Mouse (Mus musculus): ENCODE measurements at regions not wholly inside any gene's neighbourhood (a gene's known extent, or its start where the extent isn't known, plus 50 kb on each side); places are given as distances from the start of the nearest gene placed in this dataset.

DNA sequence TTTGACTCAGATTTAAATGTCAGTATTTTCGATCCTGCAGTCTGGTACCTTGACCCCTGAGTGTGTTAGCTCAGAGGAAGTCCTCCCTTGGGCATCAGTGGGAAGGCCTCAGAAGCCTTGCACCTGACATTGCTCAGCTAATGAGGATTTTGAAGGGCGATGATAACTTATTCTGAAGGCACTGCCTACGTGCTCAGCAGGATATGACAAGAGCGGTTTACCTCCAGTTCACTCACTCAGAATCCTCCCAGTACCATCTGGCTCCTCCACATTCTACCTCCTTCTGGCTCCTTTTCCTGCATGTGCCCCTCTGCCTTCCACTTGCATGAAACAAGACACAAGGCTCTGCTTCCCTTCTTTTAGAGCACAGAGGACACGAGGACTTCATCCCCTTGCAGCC lies 497.5 kb downstream of the Igsf11 start:
- H3K27ac ChIP-seq (replicated peaks; ENCODE audit: low read depth, low read length), result no peak overlapping the region
- ATAC-seq (ENCODE audit: low read depth), result no peak
- whole genome bisulfite sequencing, result 74% methylated on average over 5 of the region's 5 CpGs
- H3K4me2 ChIP-seq (ENCODE audit: low read depth, low read length), result no peak overlapping the region
- no peaks in the 10 kb centered on the region for H3K4me1 ChIP-seq (ENCODE audit: control insufficient read depth, insufficient read depth, low read length)
- no peak for DNase-seq (ENCODE audit: low spot score)
- H3K27me3 ChIP-seq (replicated peaks; ENCODE audit: control insufficient read depth, insufficient read depth, low read length), result no peaks in the 10 kb centered on the region
- no peak overlapping the region for H3K4me3 ChIP-seq (ENCODE audit: low read depth, low read length)
- H3K9ac ChIP-seq (ENCODE audit: low read depth, low read length), result no peak overlapping the region
- H3K36me3 ChIP-seq (ENCODE audit: control insufficient read depth, insufficient read depth, low read length), result no peaks in the 10 kb centered on the region
- H3K9me3 ChIP-seq (ENCODE audit: control insufficient read depth, low read length), result no peaks in the 10 kb centered on the region

DNA sequence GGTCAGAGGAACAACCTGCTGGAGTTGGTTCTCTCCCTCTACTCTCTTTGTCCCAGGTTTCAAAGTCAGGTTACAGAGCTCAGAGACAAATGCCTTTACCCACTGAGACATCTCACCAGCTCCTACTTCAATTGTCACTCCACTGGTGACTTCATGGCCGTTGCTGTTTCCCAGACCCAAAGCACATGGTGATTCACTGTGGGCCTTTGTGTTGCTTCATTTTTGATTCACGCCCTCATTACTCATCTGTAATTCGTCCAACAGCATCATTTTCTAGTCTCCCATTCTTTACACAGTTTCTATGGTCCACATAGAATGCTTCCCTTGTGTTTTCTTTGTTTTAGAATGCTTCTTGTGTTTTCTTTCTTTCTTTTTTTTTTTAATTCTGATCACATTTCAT lies 498.2 kb downstream of the Igsf11 start:
- WGBS, result 75% methylated on average over 3 of the region's 3 CpGs
- Histone ChIP-seq H3K4me2 (ENCODE audit: low read depth, low read length) (no peak overlapping the region), H3K27me3 (replicated peaks; ENCODE audit: control insufficient read depth, insufficient read depth, low read length) (no peaks in the 10 kb centered on the region), H3K4me1 (ENCODE audit: control insufficient read depth, insufficient read depth, low read length) (no peaks in the 10 kb centered on the region), H3K27ac (replicated peaks; ENCODE audit: low read depth, low read length) (no peak overlapping the region), H3K4me3 (ENCODE audit: low read depth, low read length) (no peak overlapping the region), H3K36me3 (ENCODE audit: control insufficient read depth, insufficient read depth, low read length) (no peaks in the 10 kb centered on the region), H3K9me3 (ENCODE audit: control insufficient read depth, low read length) (no peaks in the 10 kb centered on the region), H3K9ac (ENCODE audit: low read depth, low read length) (no peak overlapping the region)
- DNase-seq (ENCODE audit: low spot score), result no peak
- ATAC-seq (ENCODE audit: low read depth), result no peak

DNA sequence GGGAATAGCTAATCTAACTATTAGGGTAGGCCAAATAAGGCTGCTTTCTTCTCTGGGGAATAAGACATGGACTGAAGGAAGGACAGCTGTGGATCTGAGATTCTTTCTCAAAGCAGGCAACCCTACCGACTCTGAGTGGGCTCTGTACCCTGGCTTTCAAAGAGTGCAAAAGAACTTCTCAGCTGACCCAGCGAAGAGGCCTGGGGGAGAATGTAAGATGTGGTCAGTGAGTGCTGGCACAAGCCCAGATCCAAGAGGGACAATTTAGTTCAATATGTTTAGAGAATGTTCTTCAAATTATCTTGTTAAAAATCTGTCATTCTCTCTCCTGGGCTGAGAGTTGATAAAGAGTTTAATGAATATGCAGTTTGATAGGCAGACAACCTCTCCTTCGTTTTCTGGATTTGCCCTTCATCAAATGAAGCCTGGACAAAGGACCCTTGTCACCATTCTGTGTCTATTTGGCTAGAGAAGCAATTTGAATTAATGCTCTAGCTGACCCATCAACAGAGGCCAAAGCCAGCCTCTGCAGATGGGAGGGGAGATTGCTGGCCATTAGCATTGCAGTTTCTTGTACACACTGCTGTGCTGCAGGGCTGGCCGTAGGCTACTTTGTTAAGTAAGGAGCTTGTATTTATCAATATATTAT lies 509.8 kb downstream of the Igsf11 start:
- 61% methylated on average over 4 of the region's 4 CpGs for WGBS
- no peak overlapping the region for H3K27ac ChIP-seq (replicated peaks; ENCODE audit: low read depth, low read length)
- DNase-seq (ENCODE audit: low spot score), result peak; percentile 12
- H3K4me1 ChIP-seq (ENCODE audit: control insufficient read depth, insufficient read depth, low read length), result no peaks in the 10 kb centered on the region
- H3K9ac ChIP-seq (ENCODE audit: low read depth, low read length), result no peak overlapping the region
- H3K4me2 ChIP-seq (ENCODE audit: low read depth, low read length), result no peak overlapping the region
- ATAC-seq (ENCODE audit: low read depth), result no peak
- no peaks in the 10 kb centered on the region for H3K9me3 ChIP-seq (ENCODE audit: control insufficient read depth, low read length)
- H3K4me3 ChIP-seq (ENCODE audit: low read depth, low read length), result no peak overlapping the region
- H3K27me3 ChIP-seq (replicated peaks; ENCODE audit: control insufficient read depth, insufficient read depth, low read length), result no peaks in the 10 kb centered on the region
- no peaks in the 10 kb centered on the region for H3K36me3 ChIP-seq (ENCODE audit: control insufficient read depth, insufficient read depth, low read length)

DNA sequence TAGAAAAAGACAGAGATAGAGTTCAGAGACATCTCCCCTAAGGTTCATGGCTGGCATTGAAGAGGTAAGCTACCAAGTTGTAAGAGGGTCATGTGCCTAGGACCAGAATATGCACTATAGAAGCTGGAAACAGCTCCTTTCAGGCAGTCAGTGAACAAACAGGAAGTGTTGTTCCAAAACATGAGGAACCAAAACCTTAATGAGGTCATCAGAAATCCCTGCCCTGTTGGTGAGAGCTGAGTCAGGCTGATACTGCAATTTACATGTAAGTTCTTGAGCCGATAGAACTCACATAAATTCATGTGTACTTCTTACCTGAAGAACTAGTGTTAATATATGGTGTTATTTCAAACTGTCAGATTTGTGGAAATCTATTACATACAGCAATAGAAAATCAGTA lies 539.1 kb downstream of the Igsf11 start:
- DNase-seq (ENCODE audit: low spot score) (no peak), ATAC-seq (ENCODE audit: low read depth) (no peak)
- no peak overlapping the region for H3K4me3 ChIP-seq (ENCODE audit: low read depth, low read length)
- H3K36me3 ChIP-seq (ENCODE audit: control insufficient read depth, insufficient read depth, low read length), result no peaks in the 10 kb centered on the region
- WGBS, result 94% methylated on average over 1 of the region's 1 CpGs
- H3K9ac ChIP-seq (ENCODE audit: low read depth, low read length), result no peak overlapping the region
- H3K27me3 ChIP-seq (replicated peaks; ENCODE audit: control insufficient read depth, insufficient read depth, low read length), result no peaks in the 10 kb centered on the region
- H3K4me2 ChIP-seq (ENCODE audit: low read depth, low read length), result no peak overlapping the region
- H3K27ac ChIP-seq (replicated peaks; ENCODE audit: low read depth, low read length), result no peak overlapping the region
- no peaks in the 10 kb centered on the region for H3K4me1 ChIP-seq (ENCODE audit: control insufficient read depth, insufficient read depth, low read length)
- H3K9me3 ChIP-seq (ENCODE audit: control insufficient read depth, low read length), result no peaks in the 10 kb centered on the region

DNA sequence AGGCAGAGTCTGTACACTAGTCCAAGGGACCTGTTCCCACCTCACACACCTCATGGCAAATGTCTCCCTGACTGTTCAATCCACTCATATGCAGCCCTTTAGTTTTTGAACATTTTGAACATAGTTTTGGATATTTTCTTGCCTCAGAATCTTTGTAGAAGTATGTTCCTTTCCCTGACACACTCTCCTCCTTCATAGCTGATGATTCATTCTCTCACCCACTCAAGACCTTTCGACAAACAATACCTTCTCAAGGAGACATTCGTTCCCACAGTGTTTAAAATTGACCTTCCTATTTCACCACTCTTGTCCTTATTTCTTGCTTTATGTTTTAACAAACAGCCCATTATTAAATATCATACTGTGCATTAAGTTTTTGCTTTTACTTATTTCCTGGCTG lies 538.4 kb upstream of the Lsamp start:
- Histone ChIP-seq H3K36me3 (ENCODE audit: control insufficient read depth, insufficient read depth, low read length) (no peaks in the 10 kb centered on the region), H3K9ac (ENCODE audit: low read depth, low read length) (no peak overlapping the region), H3K27me3 (replicated peaks; ENCODE audit: control insufficient read depth, insufficient read depth, low read length) (no peaks in the 10 kb centered on the region), H3K27ac (replicated peaks; ENCODE audit: low read depth, low read length) (no peak overlapping the region), H3K4me2 (ENCODE audit: low read depth, low read length) (no peak overlapping the region), H3K4me3 (ENCODE audit: low read depth, low read length) (no peak overlapping the region), H3K9me3 (ENCODE audit: control insufficient read depth, low read length) (no peaks in the 10 kb centered on the region), H3K4me1 (ENCODE audit: control insufficient read depth, insufficient read depth, low read length) (no peaks in the 10 kb centered on the region)
- DNase-seq (ENCODE audit: low spot score), result no peak
- ATAC-seq (ENCODE audit: low read depth), result no peak
- 85% methylated on average over 2 of the region's 2 CpGs for WGBS

DNA sequence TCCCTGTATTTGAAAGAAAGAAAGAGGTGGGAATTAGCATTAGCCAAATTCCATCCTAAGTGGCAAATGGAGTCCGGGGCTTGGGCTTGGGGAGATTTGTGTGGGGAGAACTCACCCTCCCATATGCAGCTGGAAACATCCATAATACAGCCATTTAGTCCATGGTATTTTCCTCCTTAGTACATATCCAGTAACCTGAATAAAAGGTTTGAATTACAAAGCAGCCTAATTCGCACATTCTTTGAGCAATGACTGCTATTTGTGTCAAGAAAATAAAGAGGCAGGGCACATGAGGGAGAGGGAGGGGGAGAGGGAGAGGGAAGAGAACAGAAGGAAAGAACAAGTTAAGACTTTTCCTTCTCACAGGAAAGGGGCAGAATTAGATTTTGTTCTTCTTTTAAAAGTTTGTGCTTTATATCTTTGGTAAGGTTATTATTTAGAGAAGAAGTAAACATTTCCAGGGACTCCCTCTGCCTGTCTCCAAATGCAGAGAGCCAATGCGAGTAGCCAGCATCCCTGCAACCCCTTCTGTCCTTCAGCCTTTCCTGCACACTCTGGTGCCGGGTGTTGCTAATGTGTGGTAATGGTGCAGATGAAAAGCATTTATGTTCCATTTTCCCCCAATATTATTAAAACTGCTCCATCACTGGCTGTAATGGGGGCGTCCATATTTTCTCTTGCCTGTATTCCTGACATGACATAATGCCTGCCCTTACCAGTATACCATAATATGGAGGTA lies 530.6 kb upstream of the Lsamp start:
- ATAC-seq (ENCODE audit: low read depth), result peak; percentile 68; the same call in 1 of the 2 replicates
- Histone ChIP-seq H3K4me3 (ENCODE audit: low read depth, low read length) (no peak overlapping the region), H3K36me3 (ENCODE audit: control insufficient read depth, insufficient read depth, low read length) (no peaks in the 10 kb centered on the region), H3K9me3 (ENCODE audit: control insufficient read depth, low read length) (no peaks in the 10 kb centered on the region), H3K4me1 (ENCODE audit: control insufficient read depth, insufficient read depth, low read length) (no peaks in the 10 kb centered on the region), H3K27me3 (replicated peaks; ENCODE audit: control insufficient read depth, insufficient read depth, low read length) (no peaks in the 10 kb centered on the region), H3K4me2 (ENCODE audit: low read depth, low read length) (no peak overlapping the region), H3K27ac (replicated peaks; ENCODE audit: low read depth, low read length) (no peak overlapping the region), H3K9ac (ENCODE audit: low read depth, low read length) (no peak overlapping the region)
- peak; percentile 22 for DNase-seq (ENCODE audit: low spot score)
- WGBS, result 66% methylated on average over 5 of the region's 5 CpGs
